Mouse (Mus musculus): ENCODE measurements around the gene Phactr3. TPM values are rescaled to one million over a fixed set of nuclear protein-coding genes. Genes with fewer than 3 reads are reported as not detected.

Gene Phactr3
- polyA plus RNA-seq, 1 experiment from 2014 or later: 0.20 TPM

GRCm38 (mm10) chr2:178193445-178193844 is 74.7 kb downstream of the Phactr3 start:
- H3K9me3 ChIP-seq (ENCODE audit: low read length): no peaks in the 10 kb centered on the region
- WGBS: 52% methylated on average over 2 of the region's 2 CpGs
- H3K4me2 ChIP-seq (replicated peaks; ENCODE audit: low read depth, low read length): no peak overlapping the region
- H3K36me3 ChIP-seq (ENCODE audit: insufficient read depth, low read length): no peaks in the 10 kb centered on the region
- TF ChIP-seq CTCF (IDR thresholded peaks at IDR 0.05): no peak
- no peak for TF ChIP-seq EP300 (IDR thresholded peaks at IDR 0.05)
- no peak overlapping the region for H3K27ac ChIP-seq (ENCODE audit: low read length)
- H3K27me3 ChIP-seq (replicated peaks; ENCODE audit: insufficient read depth, low read length): no peaks in the 10 kb centered on the region
- no peak for DNase-seq (ENCODE audit: low spot score)
- no peak overlapping the region for H3K4me3 ChIP-seq (ENCODE audit: low read depth, low read length)
- no peaks in the 10 kb centered on the region for H3K4me1 ChIP-seq (ENCODE audit: insufficient read depth, low read depth, low read length)
- no peak overlapping the region for H3K9ac ChIP-seq (replicated peaks; ENCODE audit: low read depth)
- ATAC-seq: no peak

DNA sequence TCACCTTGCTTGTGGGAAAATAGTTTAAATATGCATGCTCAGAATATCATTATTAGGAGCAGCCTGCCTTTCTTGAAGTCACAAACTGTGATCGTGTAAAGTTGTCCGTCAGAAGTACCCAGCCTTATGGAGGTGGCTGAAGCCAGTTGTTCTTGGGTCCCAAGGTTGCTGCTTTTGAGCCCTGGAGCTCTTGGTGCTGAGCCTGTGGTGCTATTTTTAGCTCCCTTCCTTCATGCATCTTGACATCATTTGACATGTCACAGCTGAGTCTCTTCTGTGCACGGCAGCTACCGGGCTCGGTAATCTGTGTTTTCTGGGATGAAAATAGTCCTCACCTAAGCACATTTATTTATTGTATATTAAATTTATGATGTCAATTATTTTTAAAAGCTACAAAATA is 76.1 kb downstream of the Phactr3 start:
- TF ChIP-seq CTCF (IDR thresholded peaks at IDR 0.05) (no peak), EP300 (IDR thresholded peaks at IDR 0.05) (no peak)
- Histone ChIP-seq H3K9me3 (ENCODE audit: low read length) (no peaks in the 10 kb centered on the region), H3K27me3 (replicated peaks; ENCODE audit: insufficient read depth, low read length) (no peaks in the 10 kb centered on the region), H3K27ac (ENCODE audit: low read length) (no peak overlapping the region), H3K9ac (replicated peaks; ENCODE audit: low read depth) (no peak overlapping the region), H3K4me2 (replicated peaks; ENCODE audit: low read depth, low read length) (no peak overlapping the region), H3K36me3 (ENCODE audit: insufficient read depth, low read length) (no peaks in the 10 kb centered on the region), H3K4me1 (ENCODE audit: insufficient read depth, low read depth, low read length) (no peaks in the 10 kb centered on the region), H3K4me3 (ENCODE audit: low read depth, low read length) (no peak overlapping the region)
- 45% methylated on average over 5 of the region's 5 CpGs for WGBS
- ATAC-seq: no peak
- no peak for DNase-seq (ENCODE audit: low spot score)

DNA sequence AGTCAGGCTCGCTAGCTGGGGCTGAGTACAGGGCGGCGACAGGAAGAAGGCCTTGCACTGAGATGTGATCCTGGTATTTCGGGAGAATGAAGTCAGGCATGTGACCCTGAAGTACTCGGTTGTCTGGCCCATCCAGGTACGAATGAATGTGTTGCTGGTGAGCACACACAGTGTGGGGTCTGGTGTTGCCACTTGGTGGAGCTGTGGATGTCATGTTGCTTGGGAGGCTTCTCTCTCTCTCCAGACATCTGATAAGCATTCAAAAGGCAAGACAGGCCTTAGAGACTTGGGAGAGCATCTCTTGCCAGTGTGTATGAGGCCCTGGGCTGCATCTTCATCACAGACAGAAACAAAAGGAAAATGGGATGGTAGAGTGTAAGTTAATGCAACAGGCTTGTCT is 77.3 kb downstream of the Phactr3 start:
- WGBS: 78% methylated on average over 6 of the region's 6 CpGs
- Histone ChIP-seq H3K9ac (replicated peaks; ENCODE audit: low read depth) (no peak overlapping the region), H3K9me3 (ENCODE audit: low read length) (no peaks in the 10 kb centered on the region), H3K27ac (ENCODE audit: low read length) (no peak overlapping the region), H3K4me1 (ENCODE audit: insufficient read depth, low read depth, low read length) (no peaks in the 10 kb centered on the region), H3K36me3 (ENCODE audit: insufficient read depth, low read length) (no peaks in the 10 kb centered on the region), H3K4me2 (replicated peaks; ENCODE audit: low read depth, low read length) (no peak overlapping the region), H3K27me3 (replicated peaks; ENCODE audit: insufficient read depth, low read length) (no peaks in the 10 kb centered on the region), H3K4me3 (ENCODE audit: low read depth, low read length) (no peak overlapping the region)
- TF ChIP-seq EP300 (IDR thresholded peaks at IDR 0.05): no peak
- TF ChIP-seq CTCF (IDR thresholded peaks at IDR 0.05): no peak
- ATAC-seq: no peak
- no peak for DNase-seq (ENCODE audit: low spot score)

GRCm38 (mm10) chr2:178197542-178197941 is 78.8 kb downstream of the Phactr3 start:
- no peak overlapping the region for H3K27ac ChIP-seq (ENCODE audit: low read length)
- H3K27me3 ChIP-seq (replicated peaks; ENCODE audit: insufficient read depth, low read length): no peaks in the 10 kb centered on the region
- no peak for DNase-seq (ENCODE audit: low spot score)

GRCm38 (mm10) chr2:178204455-178204854 is 85.7 kb downstream of the Phactr3 start:
- no peak overlapping the region for H3K27ac ChIP-seq (ENCODE audit: low read length)
- H3K9me3 ChIP-seq (ENCODE audit: low read length): no peaks in the 10 kb centered on the region
- WGBS: 74% methylated on average over 10 of the region's 10 CpGs
- no peak overlapping the region for H3K4me3 ChIP-seq (ENCODE audit: low read depth, low read length)
- DNase-seq (ENCODE audit: low spot score) (no peak), ATAC-seq (no peak)
- H3K27me3 ChIP-seq (replicated peaks; ENCODE audit: insufficient read depth, low read length): no peaks in the 10 kb centered on the region
- TF ChIP-seq EP300 (IDR thresholded peaks at IDR 0.05) (no peak), CTCF (IDR thresholded peaks at IDR 0.05) (no peak)
- no peak overlapping the region for H3K4me2 ChIP-seq (replicated peaks; ENCODE audit: low read depth, low read length)
- no peaks in the 10 kb centered on the region for H3K4me1 ChIP-seq (ENCODE audit: insufficient read depth, low read depth, low read length)
- H3K36me3 ChIP-seq (ENCODE audit: insufficient read depth, low read length): no peaks in the 10 kb centered on the region
- no peak overlapping the region for H3K9ac ChIP-seq (replicated peaks; ENCODE audit: low read depth)

More at GRCm38 (mm10) chr2:178197542-178197941, 78.8 kb downstream of the Phactr3 start:
- no peaks in the 10 kb centered on the region for H3K4me1 ChIP-seq (ENCODE audit: insufficient read depth, low read depth, low read length)
- H3K9me3 ChIP-seq (ENCODE audit: low read length): no peaks in the 10 kb centered on the region
- no peak for ATAC-seq
- H3K36me3 ChIP-seq (ENCODE audit: insufficient read depth, low read length): no peaks in the 10 kb centered on the region
- no peak overlapping the region for H3K9ac ChIP-seq (replicated peaks; ENCODE audit: low read depth)
- WGBS: 43% methylated on average over 1 of the region's 1 CpGs
- no peak overlapping the region for H3K4me3 ChIP-seq (ENCODE audit: low read depth, low read length)
- TF ChIP-seq EP300 (IDR thresholded peaks at IDR 0.05) (no peak), CTCF (IDR thresholded peaks at IDR 0.05) (no peak)
- no peak overlapping the region for H3K4me2 ChIP-seq (replicated peaks; ENCODE audit: low read depth, low read length)

- Histone ChIP-seq H3K9ac (replicated peaks; ENCODE audit: low read depth) (no peak overlapping the region), H3K4me3 (ENCODE audit: low read depth, low read length) (no peak overlapping the region), H3K36me3 (ENCODE audit: insufficient read depth, low read length) (no peaks in the 10 kb centered on the region), H3K27me3 (replicated peaks; ENCODE audit: insufficient read depth, low read length) (no peaks in the 10 kb centered on the region), H3K27ac (ENCODE audit: low read length) (no peak overlapping the region), H3K4me1 (ENCODE audit: insufficient read depth, low read depth, low read length) (no peaks in the 10 kb centered on the region), H3K9me3 (ENCODE audit: low read length) (no peaks in the 10 kb centered on the region), H3K4me2 (replicated peaks; ENCODE audit: low read depth, low read length) (no peak overlapping the region)
- 54% methylated on average over 5 of the region's 5 CpGs for WGBS
- TF ChIP-seq CTCF (IDR thresholded peaks at IDR 0.05): no peak
- no peak for TF ChIP-seq EP300 (IDR thresholded peaks at IDR 0.05)
- ATAC-seq (no peak), DNase-seq (ENCODE audit: low spot score) (no peak)
These were observed 89.4 kb downstream of the Phactr3 start for GRCm38 (mm10) chr2:178208186-178208600.

DNA sequence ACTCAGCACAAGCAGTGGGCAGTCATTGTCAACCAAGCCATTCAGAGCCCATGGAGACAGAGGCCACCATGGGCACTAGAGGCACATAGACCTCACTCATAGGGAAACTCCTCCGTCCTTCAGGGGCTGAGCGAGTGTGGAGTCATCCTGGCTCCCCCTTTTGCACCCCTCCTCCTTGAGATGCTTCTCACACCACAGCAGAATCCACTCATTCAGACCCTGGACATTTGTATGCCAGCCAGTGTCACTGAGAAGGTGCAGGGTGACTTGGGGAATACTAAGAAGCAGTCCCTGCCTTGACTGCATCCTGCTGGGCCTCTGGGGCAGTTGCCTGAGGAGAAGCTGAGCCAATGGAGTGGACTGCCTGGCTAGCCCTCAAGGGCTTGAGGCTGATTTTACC is 95.1 kb downstream of the Phactr3 start:
- no peak for ATAC-seq
- TF ChIP-seq EP300 (IDR thresholded peaks at IDR 0.05): no peak
- no peak for TF ChIP-seq CTCF (IDR thresholded peaks at IDR 0.05)
- Histone ChIP-seq H3K9ac (replicated peaks; ENCODE audit: low read depth) (no peak overlapping the region), H3K4me1 (ENCODE audit: insufficient read depth, low read depth, low read length) (no peaks in the 10 kb centered on the region), H3K27ac (ENCODE audit: low read length) (no peak overlapping the region), H3K9me3 (ENCODE audit: low read length) (no peaks in the 10 kb centered on the region), H3K27me3 (replicated peaks; ENCODE audit: insufficient read depth, low read length) (no peaks in the 10 kb centered on the region), H3K36me3 (ENCODE audit: insufficient read depth, low read length) (no peaks in the 10 kb centered on the region), H3K4me3 (ENCODE audit: low read depth, low read length) (no peak overlapping the region), H3K4me2 (replicated peaks; ENCODE audit: low read depth, low read length) (no peak overlapping the region)
- no peak for DNase-seq (ENCODE audit: low spot score)
- WGBS: 63% methylated on average over 2 of the region's 2 CpGs
